Mouse (Mus musculus): ENCODE measurements around the gene Ctdsp2. TPM values are rescaled to one million over a fixed set of nuclear protein-coding genes. Genes with fewer than 3 reads are reported as not detected.
A peak's percentile ranks its signal among the peaks of the same experiment; 100 is the strongest.

Gene Ctdsp2
- polyA plus RNA-seq, 1 experiment from 2014 or later: 43.1 TPM

GRCm38 (mm10) chr10:127042468-127043115 lies 64.1 kb downstream of the Ctdsp2 start:
- peak overlapping the region; percentile 93 for H3K4me3 ChIP-seq (ENCODE audit: low read depth, low read length)
- peak overlapping the region; percentile 54 for H3K9ac ChIP-seq (ENCODE audit: low read depth, low read length)
- H3K4me1 ChIP-seq (replicated peaks; ENCODE audit: control insufficient read depth, insufficient read depth, low read length): no peaks in the 10 kb centered on the region; the same call in 1 of the 2 replicates
- WGBS: 10% methylated on average over 5 of the region's 5 CpGs
- H3K36me3 ChIP-seq (ENCODE audit: control insufficient read depth, insufficient read depth): peaks cover 10% of the 10 kb centered on the region
- H3K4me2 ChIP-seq (replicated peaks; ENCODE audit: low read depth): peak overlapping the region; percentile 99
- no peak overlapping the region for H3K27ac ChIP-seq (ENCODE audit: low read depth, low read length)
- peaks cover under 1% of the 10 kb centered on the region for H3K27me3 ChIP-seq (replicated peaks; ENCODE audit: control insufficient read depth, insufficient read depth, low read length)
- TF ChIP-seq CTCF (IDR thresholded peaks at IDR 0.05; ENCODE audit: low read depth): no peak
- no peak for ATAC-seq
- no peaks in the 10 kb centered on the region for H3K9me3 ChIP-seq (ENCODE audit: control insufficient read depth)

DNA sequence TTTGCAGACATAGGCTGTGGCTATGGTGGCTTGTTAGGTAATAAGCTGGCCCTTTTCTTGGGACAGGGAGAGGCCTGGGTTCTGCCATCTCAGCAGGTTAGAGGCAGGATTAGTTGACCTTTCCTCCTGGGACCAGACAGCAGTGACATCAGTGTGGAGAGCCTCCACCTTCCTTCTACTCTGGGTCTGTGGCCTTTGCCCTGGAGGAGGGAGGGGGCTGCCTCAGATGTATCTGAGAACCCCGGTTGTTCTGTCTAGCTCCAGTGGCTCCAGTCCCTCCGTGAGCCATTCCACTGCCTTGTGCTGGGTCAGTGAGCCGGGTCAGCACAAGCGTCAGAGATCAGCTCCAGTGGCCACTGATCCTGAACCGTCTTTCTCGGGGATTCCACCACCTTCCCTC lies 64.7 kb downstream of the Ctdsp2 start:
- no peak for TF ChIP-seq CTCF (IDR thresholded peaks at IDR 0.05; ENCODE audit: low read depth)
- no peak overlapping the region for H3K4me3 ChIP-seq (ENCODE audit: low read depth, low read length)
- no peak overlapping the region for H3K27ac ChIP-seq (ENCODE audit: low read depth, low read length)
- H3K4me1 ChIP-seq (replicated peaks; ENCODE audit: control insufficient read depth, insufficient read depth, low read length): no peaks in the 10 kb centered on the region; the same call in 1 of the 2 replicates
- peaks cover 10% of the 10 kb centered on the region for H3K36me3 ChIP-seq (ENCODE audit: control insufficient read depth, insufficient read depth)
- no peak overlapping the region for H3K4me2 ChIP-seq (replicated peaks; ENCODE audit: low read depth)
- no peak overlapping the region for H3K9ac ChIP-seq (ENCODE audit: low read depth, low read length)
- H3K27me3 ChIP-seq (replicated peaks; ENCODE audit: control insufficient read depth, insufficient read depth, low read length): peaks cover 6% of the 10 kb centered on the region
- no peak for ATAC-seq
- H3K9me3 ChIP-seq (ENCODE audit: control insufficient read depth): no peaks in the 10 kb centered on the region
- WGBS: 88% methylated on average over 6 of the region's 6 CpGs

GRCm38 (mm10) chr10:127047954-127048353 lies 69.4 kb downstream of the Ctdsp2 start, which contains the start of gene Cyp27b1:
Cyp27b1 (plus strand) TSS chr10:127048250.
- Histone ChIP-seq H3K4me2 (replicated peaks; ENCODE audit: low read depth) (peak within 1 kb of the TSS; percentile 59), H3K36me3 (ENCODE audit: control insufficient read depth, insufficient read depth) (peaks cover 10% of the 10 kb centered on the region), H3K4me1 (replicated peaks; ENCODE audit: control insufficient read depth, insufficient read depth, low read length) (peaks cover 6% of the 10 kb centered on the region; the same call in 1 of the 2 replicates), H3K4me3 (ENCODE audit: low read depth, low read length) (peak within 1 kb of the TSS; percentile 35), H3K9ac (ENCODE audit: low read depth, low read length) (no peak within 1 kb of the TSS), H3K9me3 (ENCODE audit: control insufficient read depth) (no peaks in the 10 kb centered on the region), H3K27ac (ENCODE audit: low read depth, low read length) (no peak within 1 kb of the TSS), H3K27me3 (replicated peaks; ENCODE audit: control insufficient read depth, insufficient read depth, low read length) (peaks cover 38% of the 10 kb centered on the region)
- no peak for TF ChIP-seq CTCF (IDR thresholded peaks at IDR 0.05; ENCODE audit: low read depth)
- 27% methylated on average over 5 of the region's 5 CpGs for WGBS
- ATAC-seq: no peak

DNA sequence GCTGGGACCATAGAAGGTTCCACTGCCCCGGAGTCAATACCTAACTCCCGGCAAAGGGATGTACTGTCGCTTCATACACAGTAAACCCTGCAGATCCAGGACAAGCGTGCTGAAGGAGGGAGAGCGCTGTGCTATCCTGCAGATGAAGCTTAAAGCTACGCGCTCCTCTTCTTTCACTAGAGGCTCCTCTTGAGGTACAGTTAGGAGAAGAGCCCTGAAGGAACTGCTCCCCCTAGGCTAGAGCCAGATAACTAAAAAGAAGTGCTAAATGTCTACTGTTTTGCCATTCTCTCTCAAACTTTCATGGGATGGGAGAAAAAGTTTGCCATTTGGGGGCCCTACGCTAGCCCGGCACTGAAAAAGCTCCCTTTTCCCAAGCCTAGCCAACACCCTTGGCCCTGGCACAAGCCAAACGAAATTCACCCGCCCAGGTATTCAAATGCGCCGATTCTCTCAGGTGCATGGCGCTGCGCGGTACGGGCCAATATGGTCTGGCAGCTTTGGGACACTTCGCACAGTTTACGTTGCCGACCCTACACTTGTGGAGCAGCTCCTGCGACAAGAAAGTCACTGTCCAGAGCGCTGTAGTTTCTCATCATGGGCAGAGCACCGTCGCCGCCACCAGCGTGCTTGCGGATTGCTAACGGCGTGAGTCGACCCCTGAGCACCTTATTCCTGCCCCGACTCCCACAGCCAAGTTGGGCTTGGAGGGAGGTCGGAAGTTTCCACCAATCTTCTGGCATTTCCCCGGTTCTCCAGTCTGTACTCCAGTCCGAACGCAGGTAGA lies 70.3 kb downstream of the Ctdsp2 start:
- 3% methylated on average over 35 of the region's 35 CpGs for WGBS

More for the DNA sequence above, 70.3 kb downstream of the Ctdsp2 start:
- Histone ChIP-seq H3K36me3 (ENCODE audit: control insufficient read depth, insufficient read depth) (peaks cover 10% of the 10 kb centered on the region), H3K27ac (ENCODE audit: low read depth, low read length) (no peak overlapping the region), H3K4me3 (ENCODE audit: low read depth, low read length) (peak overlapping the region; percentile 35), H3K4me1 (replicated peaks; ENCODE audit: control insufficient read depth, insufficient read depth, low read length) (peaks cover 6% of the 10 kb centered on the region; the same call in 1 of the 2 replicates), H3K9me3 (ENCODE audit: control insufficient read depth) (no peaks in the 10 kb centered on the region), H3K9ac (ENCODE audit: low read depth, low read length) (no peak overlapping the region), H3K27me3 (replicated peaks; ENCODE audit: control insufficient read depth, insufficient read depth, low read length) (peaks cover 38% of the 10 kb centered on the region), H3K4me2 (replicated peaks; ENCODE audit: low read depth) (peak overlapping the region; percentile 59)
- no peak for ATAC-seq
- TF ChIP-seq CTCF (IDR thresholded peaks at IDR 0.05; ENCODE audit: low read depth): peak; percentile 33

MicroRNAs within 50 kb of the gene (microRNA counts, 519-probe panel; counts per million panel counts)
- microRNA mmu-miR-26a (4,163 counts per million, percentile 60 among the panel's probes with 10 or more counts), microRNA mmu-miR-546 (not detected)

Small RNAs within 50 kb of the gene (microRNA-seq; reads per million reads assigned to microRNA genes)
- gene Mir26a-2 (73.4 reads per million, percentile 44 among the genes with 10 or more reads in this experiment), gene Mir546 (not detected)

Other genes starting within 250 kb of the Ctdsp2 start
- 7.7 and 8.0 TPM in 2 replicates for gene Atp23, start 77.4 kb upstream of the Ctdsp2 start, polyA plus RNA-seq (2015; fragmentation: Nextera tagmentation; extraction: Ambion mirVana)
- gene Avil, start 22.0 kb downstream of the Ctdsp2 start, polyA plus RNA-seq (2015; fragmentation: Nextera tagmentation; extraction: Ambion mirVana): 0.20 and 0.52 TPM in 2 replicates
- 42.4 and 43.7 TPM in 2 replicates for gene Tsfm, start 52.1 kb downstream of the Ctdsp2 start, polyA plus RNA-seq (2015; fragmentation: Nextera tagmentation; extraction: Ambion mirVana)
- gene Mettl1, start 62.7 kb downstream of the Ctdsp2 start, polyA plus RNA-seq (2015; fragmentation: Nextera tagmentation; extraction: Ambion mirVana): 19.8 and 22.1 TPM in 2 replicates
- gene Eef1akmt3, start 62.8 kb downstream of the Ctdsp2 start, polyA plus RNA-seq (2015; fragmentation: Nextera tagmentation; extraction: Ambion mirVana): 0.16 and 0.17 TPM in 2 replicates
- gene Cyp27b1, start 69.5 kb downstream of the Ctdsp2 start, polyA plus RNA-seq (2015; fragmentation: Nextera tagmentation; extraction: Ambion mirVana): not detected in 2 replicates
- gene March9, start 81.5 kb downstream of the Ctdsp2 start, polyA plus RNA-seq (2015; fragmentation: Nextera tagmentation; extraction: Ambion mirVana): 0.91 and 1.1 TPM in 2 replicates
- 500 and 515 TPM in 2 replicates for gene Cdk4, start 84.8 kb downstream of the Ctdsp2 start, polyA plus RNA-seq (2015; fragmentation: Nextera tagmentation; extraction: Ambion mirVana)
- 264 and 300 TPM in 2 replicates for gene Tspan31, start 91.5 kb downstream of the Ctdsp2 start, polyA plus RNA-seq (2015; fragmentation: Nextera tagmentation; extraction: Ambion mirVana)
- gene Agap2, start 96.6 kb downstream of the Ctdsp2 start, polyA plus RNA-seq (2015; fragmentation: Nextera tagmentation; extraction: Ambion mirVana): 0.07 and 0.20 TPM in 2 replicates
- 113 and 116 TPM in 2 replicates for gene Os9, start 142.4 kb downstream of the Ctdsp2 start, polyA plus RNA-seq (2015; fragmentation: Nextera tagmentation; extraction: Ambion mirVana)
- gene B4galnt1, start 186.5 kb downstream of the Ctdsp2 start, polyA plus RNA-seq (2015; fragmentation: Nextera tagmentation; extraction: Ambion mirVana): 29.4 and 34.1 TPM in 2 replicates
- gene Slc26a10, start 201.9 kb downstream of the Ctdsp2 start, polyA plus RNA-seq (2015; fragmentation: Nextera tagmentation; extraction: Ambion mirVana): 0.52 and 0.65 TPM in 2 replicates
- 14.4 and 15.1 TPM in 2 replicates for gene Arhgef25, start 211.4 kb downstream of the Ctdsp2 start, polyA plus RNA-seq (2015; fragmentation: Nextera tagmentation; extraction: Ambion mirVana)
- gene Dtx3, start 217.0 kb downstream of the Ctdsp2 start, polyA plus RNA-seq (2015; fragmentation: Nextera tagmentation; extraction: Ambion mirVana): 22.2 and 24.6 TPM in 2 replicates
- gene Pip4k2c, start 232.9 kb downstream of the Ctdsp2 start, polyA plus RNA-seq (2015; fragmentation: Nextera tagmentation; extraction: Ambion mirVana): 43.0 and 47.0 TPM in 2 replicates

All from intestine, postnatal 0 days (tissue).